Mouse (Mus musculus) lung, embryonic 16.5 days (tissue): ENCODE results near the gene Cpsf4l. TPM values are rescaled to one million over a fixed set of nuclear protein-coding genes. Genes with fewer than 3 reads are reported as not detected.

ENCODE experiments used
- polyA plus RNA-seq: library from polyadenylated mRNA; unstranded; fragments of >200 nt; fragmentation: Nextera tagmentation; extraction: Ambion mirVana; gene quantifications from 2 replicates; pipeline ENCODE4 v1.2.1, GENCODE M21; 2015

Gene Cpsf4l
- polyA plus RNA-seq, 1 experiment from 2014 or later = 0.90 TPM

Other genes with a start within 250 kb of the Cpsf4l start
- gene Sstr2, start 90.7 kb downstream of the Cpsf4l start, polyA plus RNA-seq = 3.0 and 4.2 TPM in 2 replicates
- gene Cog1, start 60.8 kb downstream of the Cpsf4l start, polyA plus RNA-seq = 22.0 and 23.3 TPM in 2 replicates
- 23.7 and 26.2 TPM in 2 replicates for gene Slc39a11, start 59.9 kb downstream of the Cpsf4l start, polyA plus RNA-seq
- gene Fam104a, start 25.9 kb downstream of the Cpsf4l start, polyA plus RNA-seq = 39.8 and 40.3 TPM in 2 replicates
- 15.4 and 15.9 TPM in 2 replicates for gene D11Wsu47e, start 25.6 kb downstream of the Cpsf4l start, polyA plus RNA-seq
- gene Cdc42ep4, start 41.9 kb upstream of the Cpsf4l start, polyA plus RNA-seq = 129 and 130 TPM in 2 replicates